Mouse (Mus musculus) G1E (cell line): Measurements from ENCODE around the gene 9230112D13Rik.

Experiments used
- CTCF ChIP-seq: IDR thresholded peaks from 2 replicates; pipeline ENCODE4 v1.5.1; 2012; ENCODE audit warnings: low read depth, low read length, inconsistent platforms, mixed read lengths
- GATA1 ChIP-seq: IDR thresholded peaks from 2 replicates; pipeline ENCODE4 v1.6.1; 2012; ENCODE audit warnings: borderline replicate concordance, low read length, inconsistent platforms, mixed read lengths
- GATA2 ChIP-seq: IDR thresholded peaks from 2 replicates; pipeline ENCODE4 v1.6.1; 2012; ENCODE audit warnings: low read depth, low read length, inconsistent platforms, borderline replicate concordance
- POLR2AphosphoS5 ChIP-seq: IDR thresholded peaks from 2 replicates; pipeline ENCODE4 v1.6.1; 2012; ENCODE audit warnings: low read depth, low read length, inconsistent platforms; ENCODE audit not compliant: insufficient replicate concordance
- TAL1 ChIP-seq: conservative IDR thresholded peaks from 2 replicates; pipeline ENCODE4 v1.6.1; 2012; ENCODE audit warnings: low read depth, low read length, inconsistent platforms, mixed read lengths

GRCm38 (mm10) chr14:34505309-34505708, 17.3 kb downstream of the 9230112D13Rik start:
- no peak for TF ChIP-seq CTCF
- TF ChIP-seq TAL1 = no peak
- no peak for TF ChIP-seq GATA2
- no peak for TF ChIP-seq GATA1
- no peak for TF ChIP-seq POLR2AphosphoS5
